Mouse (Mus musculus) T-helper 17 cell (primary cell): ENCODE results near the gene Kcng4.

Experiments used
- in situ Hi-C, 2 experiments: fragments of 300-600 bp; cut with MboI, MseI; formaldehyde crosslinking; loops; 1 replicate in 1 of 2; 2 replicates in 1 of 2; pipeline ENCODE4 v1.15.1; 2025; ENCODE audit warnings: high pct_unique_total_duplicates in 2 of 2

The Kcng4 gene

DNA sequence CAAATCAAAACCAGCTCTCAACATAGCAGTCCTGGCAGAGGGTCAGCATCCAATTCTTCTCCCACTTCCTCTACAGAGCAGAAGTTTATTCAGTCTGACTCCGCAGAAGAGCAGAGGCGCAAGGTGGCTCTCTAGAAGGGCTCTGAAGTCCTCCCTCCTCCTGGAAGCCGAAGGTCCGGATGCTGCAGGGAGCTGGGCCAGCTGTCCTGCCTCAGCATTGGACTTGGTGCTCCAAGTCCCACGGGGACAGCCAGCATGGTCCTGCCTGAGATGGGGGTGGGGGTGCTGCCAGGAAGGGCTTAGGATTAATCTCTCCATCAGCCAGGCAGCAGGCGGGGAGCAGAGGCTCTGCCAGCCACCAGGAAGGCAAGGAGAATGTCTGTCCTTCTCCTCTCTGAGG lies at the start of gene Kcng4:
Kcng4 (minus strand) TSS at position 303 of the 400 bp plus-strand sequence.
- in situ Hi-C loops, result no loop called here

GRCm38 (mm10) chr8:119679184-119679583 lies 43.7 kb upstream of the Kcng4 start:
- in situ Hi-C loops, result no loop called here

- in situ Hi-C loops, result no loop called here
These were observed 42.8 kb upstream of the Kcng4 start for GRCm38 (mm10) chr8:119678138-119678843.

GRCm38 (mm10) chr8:119676389-119676788 lies 40.9 kb upstream of the Kcng4 start:
- in situ Hi-C loops, result no loop called here

- in situ Hi-C loops, result no loop called here
These were observed 40.0 kb upstream of the Kcng4 start for GRCm38 (mm10) chr8:119675457-119675856.

GRCm38 (mm10) chr8:119673976-119674555 lies 38.6 kb upstream of the Kcng4 start:
- in situ Hi-C loops, result no loop called here

- in situ Hi-C loops, result no loop called here
These were observed 35.1 kb upstream of the Kcng4 start for GRCm38 (mm10) chr8:119670419-119671091.

- in situ Hi-C loops, result loop anchor here in 1 of 2 experiments (5.0 kb wide), 1 partner anchor 47 kb away; no protein-coding TSS in a partner anchor
These were observed 33.8 kb upstream of the Kcng4 start for GRCm38 (mm10) chr8:119669284-119669683.

DNA sequence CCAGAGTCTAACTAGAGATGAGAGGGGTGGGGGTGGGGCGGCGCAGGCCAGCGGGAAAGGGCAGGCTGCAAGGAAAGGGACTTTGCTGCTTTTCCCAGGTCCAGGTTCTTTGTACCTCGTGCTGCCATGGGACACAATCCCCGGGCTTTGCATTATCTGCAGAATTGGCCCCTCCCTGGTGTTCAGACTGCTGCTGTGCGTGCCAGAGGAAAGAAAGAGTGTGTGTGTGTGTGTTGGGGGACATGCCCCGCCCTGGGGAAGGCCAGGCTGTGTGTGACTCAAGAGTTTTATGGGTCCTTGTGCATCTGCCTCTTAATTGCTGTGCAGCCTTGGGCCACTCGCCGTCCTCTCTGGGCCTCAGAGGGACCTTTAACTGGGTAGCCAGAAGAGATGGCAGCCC lies 33.0 kb upstream of the Kcng4 start:
- in situ Hi-C loops, result loop anchor here in 1 of 2 experiments (5.0 kb wide), 1 partner anchor 46 kb away; no protein-coding TSS in a partner anchor

GRCm38 (mm10) chr8:119666219-119666951 lies 30.9 kb upstream of the Kcng4 start, which contains the start of gene Wfdc1:
Gene Wfdc1, plus strand, starts transcription at chr8:119666365.
- in situ Hi-C loops, result loop anchor here in 1 of 2 experiments (5.0 kb wide), 1 partner anchor 44 kb away; no protein-coding TSS in a partner anchor

DNA sequence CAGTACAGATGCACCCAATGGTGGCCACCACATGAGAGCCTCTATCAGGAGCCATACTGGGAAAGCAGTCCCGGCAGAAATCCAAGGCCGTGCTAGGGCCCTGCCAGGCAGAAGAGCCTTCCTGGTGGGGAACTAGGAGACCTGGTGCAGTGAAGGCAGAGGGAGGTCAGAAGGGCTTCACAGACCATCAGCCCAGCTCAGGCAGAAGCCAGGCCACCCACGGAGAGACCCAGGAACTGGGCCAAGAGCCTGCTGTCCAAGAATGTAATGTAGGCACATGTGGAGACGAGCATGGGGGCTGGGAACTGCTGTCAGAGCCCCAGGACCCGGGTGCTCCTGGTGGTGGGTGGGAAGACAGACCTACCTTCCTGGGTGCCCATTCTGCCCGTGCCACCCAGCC lies 29.8 kb upstream of the Kcng4 start:
- in situ Hi-C loops, result loop anchor here in 1 of 2 experiments (5.0 kb wide), 1 partner anchor 43 kb away; no protein-coding TSS in a partner anchor

GRCm38 (mm10) chr8:119663440-119663839 lies 28.0 kb upstream of the Kcng4 start:
- in situ Hi-C loops, result no loop called here

DNA sequence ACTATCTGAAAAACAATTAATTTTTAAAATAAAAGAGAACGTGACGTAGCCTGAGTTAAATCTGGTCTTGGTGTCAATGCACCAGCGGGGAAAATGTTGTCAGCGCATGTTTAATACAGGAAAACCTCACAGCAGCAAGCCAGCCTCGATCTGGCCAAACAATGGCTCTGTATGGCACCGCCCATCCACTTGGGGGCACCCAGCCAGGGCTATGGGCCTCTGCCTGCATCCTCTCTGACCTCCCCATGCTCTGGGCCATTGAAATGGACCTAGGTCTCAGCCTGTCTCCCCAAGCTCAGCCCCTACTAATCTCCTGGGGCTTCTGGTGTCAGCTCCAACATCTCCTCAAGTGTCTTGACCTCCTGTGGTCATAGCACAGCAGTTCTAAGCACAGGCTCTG lies 26.4 kb upstream of the Kcng4 start:
- in situ Hi-C loops, result no loop called here

GRCm38 (mm10) chr8:119661081-119661480 lies 25.6 kb upstream of the Kcng4 start:
- in situ Hi-C loops, result no loop called here

DNA sequence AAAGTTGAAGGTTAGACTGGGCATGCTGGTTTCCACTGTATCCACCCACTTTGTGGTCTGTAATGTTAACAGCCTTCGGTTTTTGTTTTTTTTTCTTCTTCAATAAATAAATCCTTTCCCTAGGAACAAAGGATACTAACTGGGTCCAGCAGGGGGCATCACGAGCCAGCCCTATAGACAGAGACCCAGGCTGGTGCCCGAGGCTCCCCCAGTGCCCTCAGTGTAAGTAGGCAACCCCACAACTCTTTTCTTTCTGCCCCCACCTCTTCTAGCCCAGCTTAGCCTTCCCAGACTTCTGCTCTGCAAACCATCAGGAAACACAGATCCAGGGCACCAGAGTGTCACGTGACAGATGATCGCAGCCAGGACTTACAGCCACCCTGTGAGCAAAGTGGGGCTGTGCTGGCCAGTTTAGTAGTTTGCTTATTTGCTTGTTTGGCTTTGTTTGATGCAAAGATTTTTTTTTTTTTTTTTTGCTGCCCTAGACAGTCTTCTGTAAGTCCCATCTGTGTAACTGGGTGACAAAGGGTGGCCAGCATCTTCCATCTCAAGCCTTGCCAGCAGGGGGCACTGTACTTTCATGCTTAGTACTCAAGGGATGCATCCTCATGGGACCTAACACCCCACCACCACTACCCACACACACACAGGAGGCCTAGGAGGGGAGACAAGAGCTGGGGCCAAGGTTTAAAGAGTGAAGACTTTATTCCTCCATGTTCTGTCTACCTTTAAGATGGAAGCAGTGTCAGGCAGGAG lies 21.4 kb upstream of the Kcng4 start:
- in situ Hi-C loops, result no loop called here

- in situ Hi-C loops, result no loop called here
These were observed 15.8 kb upstream of the Kcng4 start for GRCm38 (mm10) chr8:119651324-119651723.

GRCm38 (mm10) chr8:119646846-119647245 lies 11.4 kb upstream of the Kcng4 start:
- in situ Hi-C loops, result no loop called here

DNA sequence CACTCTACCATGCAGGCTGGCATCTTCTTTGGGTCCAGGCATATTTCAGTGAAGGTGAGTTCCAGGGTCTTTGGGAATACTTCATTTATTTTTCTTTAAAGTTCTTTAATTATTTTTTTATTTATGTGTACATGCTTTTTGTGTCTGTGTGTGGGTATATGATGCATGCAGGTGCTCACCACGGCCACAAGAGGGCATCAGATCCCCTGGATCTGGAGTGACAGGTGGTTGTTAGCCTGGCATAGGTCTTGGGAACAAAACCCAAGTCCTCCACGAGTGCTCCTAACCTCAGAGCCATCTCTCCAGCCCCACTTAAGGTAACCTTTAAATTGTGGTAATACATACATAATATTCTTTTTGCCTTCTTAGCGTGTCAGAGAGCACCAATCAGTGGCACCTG lies 10.7 kb upstream of the Kcng4 start:
- in situ Hi-C loops, result no loop called here

DNA sequence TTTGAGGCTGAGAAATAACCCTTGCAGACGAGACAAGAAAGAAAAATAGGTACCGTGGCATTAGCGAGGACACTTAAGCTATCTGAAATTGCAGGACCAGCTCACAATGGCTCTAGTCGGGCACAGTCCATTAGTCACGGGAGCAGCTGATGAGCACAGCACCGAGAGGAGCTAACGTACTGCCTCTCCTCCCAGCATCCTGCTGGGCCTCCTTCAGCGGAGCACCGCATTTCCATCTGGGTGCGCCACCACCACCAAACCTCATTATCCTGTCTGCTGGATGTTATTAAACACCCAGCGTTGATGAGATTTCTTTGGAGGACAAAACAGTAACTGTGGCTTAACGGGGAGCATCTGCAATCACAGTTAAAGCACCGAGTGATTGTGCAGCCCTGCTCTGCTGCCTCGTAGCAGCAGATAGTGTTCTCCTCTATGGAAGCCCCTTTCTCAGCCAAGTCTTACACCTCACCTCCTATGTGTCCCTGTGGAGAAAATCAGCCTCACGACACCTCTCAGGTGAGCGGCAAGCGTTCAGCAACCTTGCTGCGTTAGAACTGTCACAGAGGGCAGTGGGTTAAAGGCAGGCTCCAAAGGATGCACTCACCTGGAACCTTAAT lies 9.6 kb upstream of the Kcng4 start:
- in situ Hi-C loops, result no loop called here

- in situ Hi-C loops, result no loop called here
These were observed 9.0 kb upstream of the Kcng4 start for GRCm38 (mm10) chr8:119644429-119644960.
